Mouse (Mus musculus) spleen, adult 12 weeks (tissue): Measurements from ENCODE around the gene Hist1h2ae.
"Not testable (repeated sequence)": the region's sequence is repeated elsewhere in the genome, so short reads cannot be mapped to it uniquely, and the experiment has no call there.

Experiments used
- DNase-seq: peaks from one replicate; pipeline ENCODE4 v3.0.0; 2022; ENCODE audit warnings: low spot score

Gene Hist1h2ae

GRCm38 (mm10) chr13:23571022-23571503 lies at the start of gene Hist1h2ae, which contains the start of gene Hist1h2bg:
Gene Hist1h2ae, minus strand, starts transcription at chr13:23571220.
Gene Hist1h2bg, plus strand, starts transcription at chr13:23571396.
- DNase-seq, result peak; percentile 81

GRCm38 (mm10) chr13:23620056-23620732 lies 49.2 kb upstream of the Hist1h2ae start:
- DNase-seq, result no peak

GRCm38 (mm10) chr13:23611638-23612037 lies 40.6 kb upstream of the Hist1h2ae start:
- DNase-seq, result no peak

- DNase-seq, result no peak
Measured at GRCm38 (mm10) chr13:23610393-23610792, 39.4 kb upstream of the Hist1h2ae start.

GRCm38 (mm10) chr13:23609844-23610243 lies 38.8 kb upstream of the Hist1h2ae start:
- DNase-seq, result no peak

GRCm38 (mm10) chr13:23609209-23609608 lies 38.2 kb upstream of the Hist1h2ae start:
- DNase-seq, result peak; percentile 23

GRCm38 (mm10) chr13:23605052-23605451 lies 34.0 kb upstream of the Hist1h2ae start:
- DNase-seq, result no peak

- DNase-seq, result no peak
Measured at GRCm38 (mm10) chr13:23604452-23604851, 33.4 kb upstream of the Hist1h2ae start.

GRCm38 (mm10) chr13:23603182-23603699 lies 32.2 kb upstream of the Hist1h2ae start:
- DNase-seq, result no peak

GRCm38 (mm10) chr13:23597957-23598356 lies 26.9 kb upstream of the Hist1h2ae start:
- DNase-seq, result peak; percentile 77

GRCm38 (mm10) chr13:23595622-23596372 lies 24.8 kb upstream of the Hist1h2ae start:
- no peak for DNase-seq

- DNase-seq, result no peak
Measured at GRCm38 (mm10) chr13:23595185-23595584, 24.2 kb upstream of the Hist1h2ae start.

GRCm38 (mm10) chr13:23593051-23593770 lies 22.2 kb upstream of the Hist1h2ae start:
- no peak for DNase-seq

- no peak for DNase-seq
Measured at GRCm38 (mm10) chr13:23592614-23593013, 21.6 kb upstream of the Hist1h2ae start.

- DNase-seq, result not testable (repeated sequence)
Measured at GRCm38 (mm10) chr13:23591886-23592285, 20.9 kb upstream of the Hist1h2ae start.

GRCm38 (mm10) chr13:23591206-23591605 lies 20.2 kb upstream of the Hist1h2ae start:
- DNase-seq, result no peak

GRCm38 (mm10) chr13:23586940-23587225 lies 15.9 kb upstream of the Hist1h2ae start:
- DNase-seq, result no peak

- DNase-seq, result no peak
Measured at GRCm38 (mm10) chr13:23586099-23586939, 15.3 kb upstream of the Hist1h2ae start.

GRCm38 (mm10) chr13:23585442-23586098 lies 14.6 kb upstream of the Hist1h2ae start:
- DNase-seq, result peak; percentile 76

- peak; percentile 78 for DNase-seq
Measured at GRCm38 (mm10) chr13:23585029-23585441, 14.0 kb upstream of the Hist1h2ae start.

- DNase-seq, result no peak
Measured at GRCm38 (mm10) chr13:23584331-23584730, 13.3 kb upstream of the Hist1h2ae start.
